Mouse (Mus musculus): ENCODE results near the gene Usp40. TPM values are rescaled to one million over a fixed set of nuclear protein-coding genes. Genes with fewer than 3 reads are reported as not detected.

Usp40 gene
- 11.9 and 12.7 TPM in 2 replicates for polyA plus RNA-seq (2015; fragmentation: Nextera tagmentation; extraction: Ambion mirVana)

GRCm38 (mm10) chr1:88008211-88008697 lies at the start of gene Usp40:
Gene Usp40, minus strand, starts transcription at chr1:88008551.

GRCm38 (mm10) chr1:88055088-88055487 lies 46.7 kb upstream of the Usp40 start, which contains the start of gene Ugt1a10:
Gene Ugt1a10, plus strand, starts transcription at chr1:88055388.

Small RNA genes within 50 kb of the gene (microRNA-seq; reads per million reads assigned to microRNA genes)
- not detected for gene Gm25198

Other genes with a start within 250 kb of the Usp40 start
- gene Sag, start 204.9 kb downstream of the Usp40 start, polyA plus RNA-seq (2015; fragmentation: Nextera tagmentation; extraction: Ambion mirVana), result 0.51 and 0.65 TPM in 2 replicates
- 14.7 and 15.9 TPM in 2 replicates for gene Dgkd, start 155.3 kb downstream of the Usp40 start, polyA plus RNA-seq (2015; fragmentation: Nextera tagmentation; extraction: Ambion mirVana)
- gene Ugt1a10, start 46.8 kb upstream of the Usp40 start, polyA plus RNA-seq (2015; fragmentation: Nextera tagmentation; extraction: Ambion mirVana), result not detected in 2 replicates
- not detected in 2 replicates for gene Ugt1a9, start 62.2 kb upstream of the Usp40 start, polyA plus RNA-seq (2015; fragmentation: Nextera tagmentation; extraction: Ambion mirVana)
- not detected in 2 replicates for gene Ugt1a8, start 79.3 kb upstream of the Usp40 start, polyA plus RNA-seq (2015; fragmentation: Nextera tagmentation; extraction: Ambion mirVana)
- gene Ugt1a7c, start 86.5 kb upstream of the Usp40 start, polyA plus RNA-seq (2015; fragmentation: Nextera tagmentation; extraction: Ambion mirVana), result 6.8 and 10.6 TPM in 2 replicates
- 1.8 and 2.5 TPM in 2 replicates for gene Ugt1a6b, start 94.7 kb upstream of the Usp40 start, polyA plus RNA-seq (2015; fragmentation: Nextera tagmentation; extraction: Ambion mirVana)
- gene Ugt1a6a, start 126.3 kb upstream of the Usp40 start, polyA plus RNA-seq (2015; fragmentation: Nextera tagmentation; extraction: Ambion mirVana), result 21.8 and 27.6 TPM in 2 replicates
- gene Ugt1a5, start 157.5 kb upstream of the Usp40 start, polyA plus RNA-seq (2015; fragmentation: Nextera tagmentation; extraction: Ambion mirVana), result not detected in 2 replicates
- gene Ugt1a2, start 192.1 kb upstream of the Usp40 start, polyA plus RNA-seq (2015; fragmentation: Nextera tagmentation; extraction: Ambion mirVana), result not detected in 2 replicates
- gene Dnajb3, start 197.2 kb upstream of the Usp40 start, polyA plus RNA-seq (2015; fragmentation: Nextera tagmentation; extraction: Ambion mirVana), result 6.6 and 7.7 TPM in 2 replicates
- 13.2 and 13.8 TPM in 2 replicates for gene Ugt1a1, start 203.4 kb upstream of the Usp40 start, polyA plus RNA-seq (2015; fragmentation: Nextera tagmentation; extraction: Ambion mirVana)
- 0.16 and 0.17 TPM in 2 replicates for gene Mroh2a, start 218.4 kb upstream of the Usp40 start, polyA plus RNA-seq (2015; fragmentation: Nextera tagmentation; extraction: Ambion mirVana)

Measured in urinary bladder, postnatal 0 days (tissue).